In the genomic region with DNA sequence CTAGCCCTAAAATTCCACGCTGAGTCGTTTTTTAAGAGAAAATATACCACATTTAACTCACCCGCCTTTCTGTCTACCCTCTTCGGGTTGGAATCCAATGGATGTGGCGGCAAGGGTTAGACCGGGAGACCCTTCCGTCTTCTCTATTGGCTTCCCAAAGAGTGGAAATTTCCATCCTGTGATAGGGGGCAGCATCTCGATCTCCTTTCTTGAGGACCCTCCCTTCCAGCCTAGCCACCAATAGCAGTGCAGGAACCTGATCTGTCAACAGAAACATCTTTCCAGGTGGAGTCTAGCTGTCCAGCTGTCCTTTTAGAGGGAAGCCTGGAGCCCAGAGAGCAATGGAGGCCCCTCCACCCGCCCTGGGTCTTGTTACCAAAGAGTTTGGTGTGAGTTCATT, we compare ENCODE assay signal across 9 mouse cellular contexts. TPM values are rescaled to one million over a fixed set of nuclear protein-coding genes. Genes with fewer than 3 reads are reported as not detected.
DNase-seq lines count a peak whose midpoint lies in the region; ATAC-seq and TF ChIP-seq lines count a peak whose summit lies in the region.
"Had no signal": no experiment of that assay in that cellular context is flagged by ENCODE, and none has a peak within 500 bp of the region (broad histone marks: within the 10 kb centered on the region; RNA-seq: fewer than 3 reads in every experiment).

A gene (minus strand): TSS at position 163 of the 400 bp plus-strand sequence.

- peak within 1 kb of the TSS; percentile 26 for H3K27ac ChIP-seq in heart, adult 2 months
- no peak within 1 kb of the TSS for H3K27ac ChIP-seq in forebrain, embryonic 15.5 days (replicated peaks)
- H3K27ac ChIP-seq in hindbrain, embryonic 14.5 days: no peak within 1 kb of the TSS
- no peak within 1 kb of the TSS for H3K27ac ChIP-seq in midbrain, embryonic 14.5 days (replicated peaks; ENCODE audit: low read depth, low read length)
- H3K27ac ChIP-seq: macrophage had no signal

- no peak for TF ChIP-seq POLR2A in heart, adult 2 months (IDR thresholded peaks at IDR 0.05; ENCODE audit: insufficient read depth, low read depth, low read length)

- H3K4me2 ChIP-seq in forebrain, embryonic 15.5 days (replicated peaks): peak within 1 kb of the TSS; percentile 45
- peak within 1 kb of the TSS; percentile 51 for H3K4me2 ChIP-seq in hindbrain, embryonic 14.5 days (replicated peaks)
- peak within 1 kb of the TSS; percentile 49 for H3K4me2 ChIP-seq in midbrain, embryonic 14.5 days (ENCODE audit: low read length)

- peak within 1 kb of the TSS; percentile 43 for H3K4me3 ChIP-seq in heart, adult 2 months
- H3K4me3 ChIP-seq in forebrain, embryonic 15.5 days: peak within 1 kb of the TSS; percentile 20
- H3K4me3 ChIP-seq in hindbrain, embryonic 14.5 days (replicated peaks; ENCODE audit: low read length): peak within 1 kb of the TSS; percentile 27
- H3K4me3 ChIP-seq in midbrain, embryonic 14.5 days (replicated peaks; ENCODE audit: low read depth, low read length): peak within 1 kb of the TSS; percentile 28

- no peaks in the 10 kb centered on the region for H3K4me1 ChIP-seq in heart, adult 2 months (ENCODE audit: control insufficient read depth, insufficient read depth, low read length)
- peaks cover 7% of the 10 kb centered on the region; the same call in 1 of the 2 replicates for H3K4me1 ChIP-seq in forebrain, embryonic 15.5 days
- H3K4me1 ChIP-seq in hindbrain, embryonic 14.5 days (replicated peaks; ENCODE audit: control insufficient read depth, insufficient read depth, low read length): no peaks in the 10 kb centered on the region
- peaks cover 10% of the 10 kb centered on the region; the same call in 1 of the 2 replicates for H3K4me1 ChIP-seq in midbrain, embryonic 14.5 days (ENCODE audit: control insufficient read depth, insufficient read depth, low read length)

- ATAC-seq in forebrain, embryonic 15.5 days (replicated peaks): no peak
- no peak for ATAC-seq in hindbrain, embryonic 14.5 days (ENCODE audit: low FRiP score)
- ATAC-seq in midbrain, embryonic 14.5 days (ENCODE audit: low FRiP score, low TSS enrichment): no peak

- H3K79me2 ChIP-seq in heart, adult 2 months (replicated peaks; ENCODE audit: control insufficient read depth, insufficient read depth, low read length): no peaks in the 10 kb centered on the region

- no peaks in the 10 kb centered on the region; the same call in 1 of the 2 replicates for H3K27me3 ChIP-seq in heart, adult 2 months (ENCODE audit: control insufficient read depth, insufficient read depth, low read length)
- no peaks in the 10 kb centered on the region for H3K27me3 ChIP-seq in forebrain, embryonic 15.5 days
- peaks cover 11% of the 10 kb centered on the region; the same call in 1 of the 2 replicates for H3K27me3 ChIP-seq in hindbrain, embryonic 14.5 days (ENCODE audit: control insufficient read depth, insufficient read depth, low read length)
- no peaks in the 10 kb centered on the region for H3K27me3 ChIP-seq in midbrain, embryonic 14.5 days (ENCODE audit: control insufficient read depth, insufficient read depth, low read length)

- intact Hi-C loops in heart, adult 2 months (cut with DNase I): no loop called here

- no peak for DNase-seq in heart, adult 2 months
- DNase-seq in heart, adult 9 months (ENCODE audit: low spot score in 2 of 2): no peak
- no peak for DNase-seq in hindbrain, embryonic 14.5 days (ENCODE audit: low spot score)
- DNase-seq in midbrain, embryonic 14.5 days: peak; percentile 20
- no peak for DNase-seq in layer of hippocampus, adult 8-10 months (ENCODE audit: low spot score in 2 of 2)
- no peak for DNase-seq in urinary bladder, adult 18-20 months (ENCODE audit: low spot score in 2 of 2)
- no peak for DNase-seq in layer of hippocampus, postnatal 36 days

- no peak for TF ChIP-seq EP300 in heart, adult 2 months (IDR thresholded peaks at IDR 0.05; ENCODE audit: insufficient read depth, low read depth, low read length)

- H3K36me3 ChIP-seq in heart, adult 2 months (ENCODE audit: control insufficient read depth, insufficient read depth, low read length): no peaks in the 10 kb centered on the region
- H3K36me3 ChIP-seq in forebrain, embryonic 15.5 days: no peaks in the 10 kb centered on the region
- no peaks in the 10 kb centered on the region for H3K36me3 ChIP-seq in hindbrain, embryonic 14.5 days (replicated peaks; ENCODE audit: control insufficient read depth, insufficient read depth)
- H3K36me3 ChIP-seq in midbrain, embryonic 14.5 days (ENCODE audit: control insufficient read depth, insufficient read depth, low read length): no peaks in the 10 kb centered on the region

- H3K9ac ChIP-seq in heart, adult 2 months (ENCODE audit: low read depth, low read length): peak within 1 kb of the TSS; percentile 55
- H3K9ac ChIP-seq in forebrain, embryonic 15.5 days (replicated peaks): no peak within 1 kb of the TSS
- H3K9ac ChIP-seq in hindbrain, embryonic 14.5 days: no peak within 1 kb of the TSS
- H3K9ac ChIP-seq in midbrain, embryonic 14.5 days (replicated peaks; ENCODE audit: low read length): no peak within 1 kb of the TSS

- WGBS in heart, adult 2 months: 48% methylated on average over 9 of the region's 9 CpGs
- WGBS in forebrain, embryonic 15.5 days: 54% methylated on average over 9 of the region's 9 CpGs
- 51% methylated on average over 9 of the region's 9 CpGs for WGBS in hindbrain, embryonic 14.5 days
- WGBS in midbrain, embryonic 14.5 days: 56% methylated on average over 9 of the region's 9 CpGs

- no peaks in the 10 kb centered on the region for H3K9me3 ChIP-seq in forebrain, embryonic 15.5 days
- H3K9me3 ChIP-seq in hindbrain, embryonic 14.5 days (ENCODE audit: control insufficient read depth, low read length): peaks cover 13% of the 10 kb centered on the region
- H3K9me3 ChIP-seq in midbrain, embryonic 14.5 days (ENCODE audit: control insufficient read depth, low read length): no peaks in the 10 kb centered on the region

- TF ChIP-seq CTCF in heart, adult 2 months (IDR thresholded peaks at IDR 0.05): no peak

RNA-seq across cellular contexts. Expression of the gene that starts here (rescaled TPM):
- total RNA-seq in heart, adult 2 months (2021): 1 to 10 TPM; 5.4 to 6.0 TPM
- polyA plus RNA-seq in heart, adult 2 months (2012; rRNA removed): 7.8 and 12.9 TPM in 2 replicates
- polyA plus RNA-seq in forebrain, embryonic 15.5 days (2015; fragmentation: Nextera tagmentation; extraction: Ambion mirVana): 2.4 and 3.0 TPM in 2 replicates
- 3.6 and 3.9 TPM in 2 replicates for polyA plus RNA-seq in hindbrain, embryonic 14.5 days (2014; fragmentation: Nextera tagmentation; extraction: Ambion mirVana)
- 1.5 and 3.9 TPM in 2 replicates for polyA plus RNA-seq in midbrain, embryonic 14.5 days (2014; fragmentation: Nextera tagmentation; extraction: Ambion mirVana)
- total RNA-seq in layer of hippocampus, adult 8-10 months (2022): 1 to 10 TPM in 1 of 4 experiments, under 1 TPM in 3; 0.49 to 1.0 (median 0.77) TPM
- total RNA-seq in layer of hippocampus, postnatal 36 days (2021): under 1 TPM; 0.46 to 0.67 TPM
- polyA plus RNA-seq: macrophage had no signal
